Mouse (Mus musculus) layer of hippocampus, adult 9-10 months (tissue): ENCODE data around the gene Rnf207.

Experiments used
- DNase-seq: peaks from one replicate; pipeline ENCODE4 v3.0.0; 2022; ENCODE audit warnings: low spot score

The Rnf207 gene

DNA sequence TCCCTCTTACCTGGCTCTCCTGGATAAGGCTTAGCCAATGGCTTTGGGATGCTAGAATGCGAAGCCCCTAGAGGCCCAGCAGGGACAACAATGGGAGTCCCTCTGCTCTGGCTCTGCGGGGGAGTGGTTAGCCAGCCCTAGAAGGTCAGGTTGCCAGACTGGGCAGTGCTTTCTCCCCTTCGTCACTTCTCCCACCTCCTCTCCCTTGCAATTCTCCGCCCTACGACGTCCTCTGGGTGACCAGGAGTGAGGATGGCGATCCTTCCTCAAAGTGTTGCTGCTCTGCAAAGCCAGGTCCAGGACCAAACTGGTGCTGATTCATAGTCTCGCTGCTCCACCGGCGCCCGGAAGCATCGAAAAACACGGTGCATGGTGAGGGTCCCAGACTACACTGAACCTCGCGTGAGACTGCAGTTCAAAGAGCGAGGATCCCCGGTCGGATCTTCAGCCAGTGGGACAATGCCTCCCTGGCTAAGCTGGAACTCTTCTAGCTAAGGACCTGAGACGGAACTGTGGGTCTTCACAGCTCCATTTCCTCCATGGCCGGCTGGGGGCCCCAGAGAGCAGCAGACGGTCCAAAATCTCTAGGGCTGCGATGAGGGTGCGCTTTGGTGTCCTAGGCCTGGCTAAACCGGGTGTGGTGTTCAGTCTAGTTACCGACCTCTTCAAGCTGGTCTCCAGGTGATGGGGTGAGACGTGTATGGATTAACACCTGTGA is at the start of gene Rnf207:
TSS of gene Rnf207 (minus strand) at position 477 of the 718 bp plus-strand sequence.
- no peak for DNase-seq

DNA sequence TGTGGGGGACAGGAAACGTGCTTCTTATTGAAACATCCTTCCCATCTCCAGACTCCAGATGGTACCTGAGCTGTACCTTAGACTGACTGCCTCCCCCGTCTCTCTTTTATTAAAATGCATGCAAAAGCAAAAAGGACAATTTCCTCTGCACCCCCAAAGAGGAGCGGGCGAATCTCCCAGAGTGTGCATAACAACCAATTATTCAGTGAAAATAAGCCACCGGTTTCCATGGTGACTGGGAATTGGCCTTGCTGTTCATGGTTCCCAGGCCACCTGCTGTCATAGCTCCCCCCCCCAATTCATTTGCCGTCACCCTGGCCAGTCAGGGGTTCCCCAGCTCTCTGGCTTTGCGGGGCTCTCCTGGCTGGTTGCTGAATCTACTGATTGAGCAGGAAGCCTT is 46.4 kb upstream of the Rnf207 start:
- DNase-seq: no peak

DNA sequence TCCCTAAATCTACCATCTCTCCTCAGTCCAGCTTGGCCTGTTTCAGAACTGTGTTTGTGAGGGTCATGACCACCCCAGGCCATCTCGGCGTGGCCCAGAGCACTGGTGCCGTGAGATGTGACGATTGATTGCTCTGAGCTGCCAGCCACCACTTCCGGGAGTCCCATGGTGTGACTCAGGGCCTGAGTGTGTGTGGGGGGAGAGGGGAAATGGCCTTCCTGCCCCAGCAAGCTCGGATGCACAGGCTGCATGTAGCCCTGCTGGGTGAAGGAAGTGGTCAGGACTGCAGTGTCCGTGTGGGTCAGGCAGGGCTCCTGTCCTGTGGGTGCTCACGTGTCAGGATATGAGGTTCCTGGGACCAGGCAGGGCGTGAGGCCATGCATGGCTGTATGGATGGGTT is 43.4 kb upstream of the Rnf207 start:
- DNase-seq: no peak

DNA sequence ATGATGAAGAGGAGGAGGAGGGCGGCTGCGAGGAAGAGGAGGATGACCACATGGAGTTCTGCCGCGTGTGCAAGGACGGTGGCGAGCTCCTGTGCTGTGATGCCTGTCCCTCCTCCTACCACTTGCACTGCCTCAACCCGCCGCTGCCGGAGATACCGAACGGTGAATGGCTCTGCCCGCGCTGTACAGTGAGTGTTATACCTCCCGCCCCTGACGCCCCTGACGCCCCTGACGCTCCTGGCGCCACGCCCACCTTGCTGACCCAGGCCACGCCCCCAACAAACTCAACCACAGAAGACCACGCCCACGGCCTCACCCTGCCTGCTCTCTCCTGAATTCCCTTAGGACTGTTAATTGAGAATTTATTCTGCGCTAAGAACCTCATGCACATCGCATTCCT is 42.1 kb upstream of the Rnf207 start:
- no peak for DNase-seq

DNA sequence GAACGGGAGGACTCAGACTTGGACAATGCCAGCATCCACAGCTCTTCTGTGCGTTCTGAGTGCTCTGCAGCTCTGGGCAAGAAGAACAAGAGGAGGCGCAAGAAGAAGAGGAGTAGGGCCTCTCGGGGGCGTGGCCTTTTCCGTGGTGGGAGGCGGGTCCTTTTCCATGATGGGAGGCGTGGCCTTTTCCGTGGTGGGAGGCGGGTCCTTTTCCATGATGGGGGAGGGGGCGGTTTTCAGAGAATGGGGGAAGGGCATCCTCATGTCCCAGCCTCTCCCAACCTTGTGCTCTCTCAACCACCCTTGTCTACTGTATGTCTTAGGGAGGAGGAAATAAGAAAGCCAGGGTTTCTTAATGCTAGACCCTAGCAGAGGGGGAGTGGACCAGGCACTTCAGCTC is 40.9 kb upstream of the Rnf207 start:
- no peak for DNase-seq

DNA sequence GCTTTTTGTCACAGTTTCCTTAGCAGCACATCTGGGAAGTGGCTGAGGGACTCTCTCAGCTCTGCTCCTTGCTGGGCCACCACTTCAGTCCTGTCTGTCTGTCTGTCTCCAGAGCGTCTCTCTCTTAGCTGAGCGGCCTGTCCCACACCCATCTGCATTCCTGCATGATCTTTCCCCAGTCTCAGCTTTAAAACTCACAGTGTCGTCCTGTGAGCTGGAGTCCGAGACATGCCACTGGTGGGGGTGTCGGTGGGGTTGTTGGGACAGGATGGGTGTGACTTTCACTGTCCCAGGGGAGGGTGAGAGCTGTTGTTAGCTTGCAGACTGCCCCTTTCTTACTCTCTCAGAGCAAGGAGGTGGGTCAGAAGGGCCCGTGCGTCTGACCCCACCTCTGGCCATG is 36.9 kb upstream of the Rnf207 start:
- DNase-seq: no peak

DNA sequence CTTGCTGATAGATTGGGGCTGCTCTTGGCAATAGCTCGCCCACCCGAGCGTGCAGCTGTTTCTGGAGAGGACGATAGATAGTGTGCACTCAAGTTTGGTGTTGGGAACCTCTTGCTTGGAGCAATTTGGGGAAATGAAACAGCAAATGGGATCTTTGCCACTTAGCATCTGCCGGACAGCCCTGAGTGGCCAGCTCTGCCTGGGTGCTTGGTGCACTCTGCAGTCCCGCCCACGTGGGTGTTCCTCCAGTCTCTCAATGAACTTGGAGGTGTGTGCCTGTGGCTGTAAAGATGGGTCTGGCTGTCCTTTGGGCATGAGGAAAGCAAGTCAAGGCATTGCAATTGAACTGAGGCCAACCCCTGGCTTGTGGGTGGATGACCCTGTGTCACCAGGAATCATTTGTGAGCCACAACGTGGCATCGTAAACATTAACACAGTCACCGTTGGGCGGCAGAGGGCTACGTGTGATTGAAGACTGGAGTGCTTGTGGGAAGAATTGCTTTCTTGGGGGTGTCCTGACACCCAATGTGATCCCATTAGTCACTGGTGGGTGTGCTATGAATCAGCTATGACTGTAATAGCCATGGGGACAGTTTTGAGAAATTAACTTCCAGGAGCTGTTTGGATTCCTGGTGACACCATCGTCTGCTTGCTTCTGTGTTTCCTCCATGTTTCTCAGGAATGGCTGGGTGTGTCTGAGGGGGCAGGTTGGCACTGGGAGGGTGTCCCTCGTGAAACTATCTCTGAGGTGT is 35.3 kb upstream of the Rnf207 start:
- DNase-seq: no peak

DNA sequence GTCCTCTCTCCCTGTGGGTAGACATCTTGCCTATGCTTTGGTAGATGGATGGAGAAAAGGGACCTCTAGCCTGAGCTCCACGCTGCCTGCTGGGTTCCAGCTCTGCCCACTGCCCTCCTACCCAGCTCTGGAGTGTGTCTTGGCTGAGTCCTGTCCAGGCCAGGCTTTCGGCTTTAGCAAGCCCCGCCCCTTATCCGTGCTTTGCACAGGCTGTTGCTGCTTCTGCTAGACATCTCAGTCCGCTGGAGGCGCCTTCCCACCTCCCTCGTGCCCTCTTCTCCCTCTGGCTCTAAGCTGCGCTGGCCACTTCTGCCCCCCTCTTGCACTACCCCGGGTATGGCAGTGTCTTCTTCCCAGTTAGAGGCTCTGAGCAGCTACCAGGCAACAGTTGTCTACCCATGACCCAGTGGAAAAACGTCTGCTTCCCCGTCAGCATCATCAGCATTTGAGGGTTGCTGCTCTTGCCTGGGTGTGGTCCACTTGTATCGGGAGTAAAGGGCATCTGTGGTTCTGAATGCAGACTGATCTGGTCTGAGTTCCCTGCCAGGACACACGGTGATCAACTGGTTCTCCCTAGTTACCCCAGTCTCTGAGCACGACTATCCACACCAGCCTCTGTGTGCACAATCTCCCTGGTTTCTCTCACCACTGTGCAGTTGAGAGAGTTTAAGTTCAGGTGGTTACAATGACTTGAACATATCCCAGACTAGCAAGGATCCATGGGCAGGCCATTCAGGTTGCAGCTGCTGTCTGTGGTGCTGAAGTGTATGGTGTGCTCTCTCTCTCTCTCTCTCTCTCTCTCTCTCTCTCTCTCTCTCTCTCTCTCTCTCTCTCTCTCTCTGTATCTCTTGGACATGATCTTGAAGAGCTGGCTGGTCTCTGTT is 32.9 kb upstream of the Rnf207 start:
- DNase-seq: no peak

DNA sequence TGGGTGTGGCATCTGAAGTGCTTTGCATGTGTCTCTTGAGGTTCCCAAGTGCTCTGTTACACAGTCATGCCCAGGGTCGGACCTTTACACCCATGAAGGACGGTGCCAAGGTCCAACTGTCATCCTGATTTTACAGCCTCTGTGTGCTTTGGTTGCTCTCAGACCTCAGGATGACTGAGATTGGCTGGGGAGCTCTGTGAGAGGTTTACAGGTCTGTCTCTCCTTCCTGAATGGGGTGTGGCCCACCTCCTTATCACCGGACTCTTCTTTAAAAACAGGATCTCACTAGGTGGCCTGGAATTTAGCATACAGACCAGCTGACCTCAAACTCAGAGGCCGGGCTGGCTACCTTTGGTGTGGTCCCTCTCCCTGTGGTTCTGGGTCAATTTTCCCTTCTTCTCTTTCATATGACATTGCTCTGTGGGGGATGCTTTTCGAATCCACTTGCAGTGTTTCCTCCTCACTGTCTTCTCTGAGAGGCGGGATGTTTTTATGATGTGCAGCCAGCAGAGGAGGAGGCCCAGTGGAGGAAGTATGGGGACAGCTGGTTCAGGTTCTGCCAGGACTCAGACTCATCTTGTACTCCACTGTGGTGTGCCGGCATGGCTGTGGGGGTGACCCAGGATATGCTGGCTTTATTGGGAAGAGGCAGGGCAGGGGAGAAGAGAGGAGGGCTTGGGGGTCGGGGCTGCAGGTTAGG is 32.1 kb upstream of the Rnf207 start:
- DNase-seq: no peak

DNA sequence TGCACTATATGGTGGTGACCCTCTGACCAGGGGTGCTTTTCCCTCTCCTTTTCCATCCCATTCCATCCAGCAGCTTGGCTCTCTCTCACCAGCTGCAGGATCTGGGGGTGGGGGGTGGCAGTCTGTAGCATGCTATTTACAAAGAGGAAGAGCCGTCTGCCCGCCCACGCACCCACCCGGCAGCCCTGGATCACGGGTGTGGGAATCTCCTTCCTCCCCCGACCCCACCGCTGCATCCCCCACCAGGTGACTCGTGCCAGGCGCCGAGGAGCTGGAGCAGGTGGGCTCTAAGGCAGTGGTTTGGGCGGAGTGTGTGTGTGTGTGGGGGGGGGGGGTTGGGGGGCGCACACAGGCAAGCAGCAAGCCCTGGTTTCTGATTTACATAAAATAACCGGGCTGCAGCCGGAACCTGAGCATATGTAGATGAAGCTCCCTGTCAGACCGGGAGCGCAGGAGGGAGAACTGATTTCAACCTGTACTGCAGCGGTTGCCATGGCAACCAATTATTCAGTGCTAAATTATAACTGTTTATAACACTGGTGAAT is 31.1 kb upstream of the Rnf207 start:
- DNase-seq: no peak

DNA sequence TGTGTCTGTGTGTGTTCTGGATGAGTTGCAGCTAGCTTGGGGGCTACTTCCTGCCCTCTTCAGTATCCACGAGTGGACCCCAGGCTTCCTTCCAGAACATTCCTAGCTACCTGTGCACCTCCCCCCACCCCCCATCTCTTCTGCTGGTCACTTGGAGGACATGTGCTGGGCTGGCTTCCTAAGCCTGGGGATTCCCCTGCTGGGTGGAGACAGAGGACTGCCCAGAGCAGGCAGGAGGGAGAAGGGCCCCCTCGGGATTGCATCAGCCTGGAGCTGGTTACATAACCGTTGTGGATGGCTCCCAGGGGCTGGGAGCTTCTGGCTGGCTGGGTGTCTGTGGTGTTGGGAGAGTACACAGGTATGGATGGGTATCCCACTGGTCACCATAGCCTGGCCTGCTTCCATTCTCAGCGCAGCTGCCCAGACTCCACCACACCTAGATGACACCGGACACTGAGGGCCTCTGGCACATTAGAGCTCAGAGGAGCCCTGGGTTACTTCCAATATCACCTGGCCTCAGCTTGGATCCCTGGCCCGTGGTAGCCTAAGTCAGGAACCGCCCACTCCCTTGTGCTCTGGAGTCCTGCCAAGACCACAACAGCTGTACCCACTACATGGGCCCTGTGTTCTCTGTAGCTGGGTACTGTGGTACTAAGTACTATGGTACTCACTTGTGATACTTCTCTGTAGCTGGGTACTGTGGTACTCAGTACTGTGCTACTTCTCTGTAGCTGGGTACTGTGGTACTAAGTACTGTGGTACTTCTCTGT is 26.5 kb upstream of the Rnf207 start:
- DNase-seq: no peak

DNA sequence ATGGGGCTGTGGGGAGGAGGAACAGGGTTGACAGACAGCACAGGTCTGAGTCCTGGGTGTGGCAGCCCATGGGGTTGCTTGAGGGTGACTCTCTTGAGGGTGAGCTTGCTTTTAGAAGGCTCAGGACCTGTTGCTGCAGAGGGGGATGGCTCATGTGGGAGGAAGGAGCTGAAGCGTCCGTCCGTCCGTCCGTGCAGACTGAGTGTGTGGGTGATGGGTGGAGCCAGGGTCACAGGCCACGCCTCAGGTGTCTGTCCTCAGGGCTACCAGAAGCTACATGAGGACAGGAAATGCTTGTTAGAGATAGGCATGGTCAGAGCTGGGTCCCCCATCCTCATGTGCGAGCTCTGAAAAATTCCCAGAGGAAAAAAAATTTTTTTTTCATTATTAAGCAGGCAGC is 25.9 kb upstream of the Rnf207 start:
- no peak for DNase-seq

DNA sequence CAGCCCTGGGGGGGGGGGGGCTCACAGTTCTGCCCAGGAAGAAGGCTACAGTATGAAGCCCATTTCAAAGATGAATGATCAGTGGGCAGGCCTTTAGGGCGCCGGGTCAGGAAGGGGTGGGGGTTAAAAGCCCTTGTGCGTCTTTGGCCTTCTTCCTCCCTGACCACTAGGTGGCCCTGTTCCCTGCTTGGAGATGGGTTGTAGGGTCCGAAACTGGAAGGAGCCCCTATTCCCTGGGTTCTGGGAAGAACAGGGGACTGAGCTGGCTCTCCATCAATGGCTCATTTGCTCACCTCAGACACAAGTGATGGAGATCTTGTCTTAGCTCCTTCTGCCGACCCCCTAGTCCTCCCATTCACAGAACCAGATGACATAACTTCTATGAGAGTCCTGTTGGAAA is 24.5 kb upstream of the Rnf207 start:
- no peak for DNase-seq

DNA sequence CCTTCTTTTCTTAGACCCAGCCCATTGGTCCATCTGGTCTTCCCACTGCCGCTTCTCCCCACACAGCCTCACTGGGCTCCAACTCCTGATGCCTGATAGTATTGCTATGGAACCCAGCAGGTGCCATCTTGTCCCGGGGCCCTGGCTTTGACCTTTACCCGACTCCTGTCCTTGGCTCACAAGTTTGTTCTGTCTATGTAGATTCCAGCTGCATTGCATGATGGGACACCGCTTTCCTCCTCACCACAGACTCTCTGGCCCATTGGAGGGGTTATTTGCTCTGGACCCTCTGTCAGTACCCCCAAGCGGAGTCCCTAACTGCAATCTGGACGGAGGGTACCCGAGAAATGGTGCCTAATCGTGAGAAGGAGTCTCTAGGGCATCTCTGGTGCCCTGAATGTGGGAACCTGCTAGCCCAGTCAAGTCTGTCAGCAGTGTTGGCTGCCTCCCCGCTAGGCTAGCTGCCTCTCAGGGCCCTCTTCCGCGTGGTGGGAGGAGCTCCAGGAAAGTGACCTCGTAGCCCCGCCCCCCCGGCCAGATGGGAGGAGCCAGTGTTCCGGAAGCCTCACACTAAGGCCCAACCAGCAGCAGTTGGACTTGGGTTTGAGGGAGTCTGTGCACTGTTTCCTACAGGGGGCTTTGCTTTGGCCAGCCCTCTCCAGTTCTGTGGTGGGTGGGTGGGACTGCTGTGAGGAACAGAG is 21.9 kb upstream of the Rnf207 start:
- no peak for DNase-seq

DNA sequence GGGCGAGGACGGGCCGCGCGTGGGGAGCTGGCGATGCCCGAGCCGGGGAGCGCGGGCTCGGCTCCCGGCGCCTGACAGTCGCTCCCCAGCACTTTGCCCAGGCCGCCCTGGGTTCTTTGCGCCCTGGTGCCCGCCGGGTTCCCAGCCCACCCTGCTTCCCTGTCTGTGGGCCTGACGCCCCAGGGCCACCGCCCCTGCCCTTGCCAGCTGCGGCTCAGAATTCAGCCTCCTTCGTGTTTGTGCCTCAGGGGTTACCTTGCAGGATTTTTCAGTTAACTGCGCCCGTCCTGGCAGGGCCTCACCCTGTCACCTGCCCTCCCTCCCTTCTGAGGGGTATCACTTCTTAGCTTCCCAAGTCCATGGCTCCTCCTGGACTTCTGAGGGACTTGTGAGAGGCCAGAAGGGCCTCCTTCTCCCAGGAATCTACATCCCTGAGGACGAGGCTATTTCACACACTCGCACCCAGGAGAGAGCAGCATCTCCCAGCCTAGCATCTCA is 20.5 kb upstream of the Rnf207 start:
- DNase-seq: no peak

DNA sequence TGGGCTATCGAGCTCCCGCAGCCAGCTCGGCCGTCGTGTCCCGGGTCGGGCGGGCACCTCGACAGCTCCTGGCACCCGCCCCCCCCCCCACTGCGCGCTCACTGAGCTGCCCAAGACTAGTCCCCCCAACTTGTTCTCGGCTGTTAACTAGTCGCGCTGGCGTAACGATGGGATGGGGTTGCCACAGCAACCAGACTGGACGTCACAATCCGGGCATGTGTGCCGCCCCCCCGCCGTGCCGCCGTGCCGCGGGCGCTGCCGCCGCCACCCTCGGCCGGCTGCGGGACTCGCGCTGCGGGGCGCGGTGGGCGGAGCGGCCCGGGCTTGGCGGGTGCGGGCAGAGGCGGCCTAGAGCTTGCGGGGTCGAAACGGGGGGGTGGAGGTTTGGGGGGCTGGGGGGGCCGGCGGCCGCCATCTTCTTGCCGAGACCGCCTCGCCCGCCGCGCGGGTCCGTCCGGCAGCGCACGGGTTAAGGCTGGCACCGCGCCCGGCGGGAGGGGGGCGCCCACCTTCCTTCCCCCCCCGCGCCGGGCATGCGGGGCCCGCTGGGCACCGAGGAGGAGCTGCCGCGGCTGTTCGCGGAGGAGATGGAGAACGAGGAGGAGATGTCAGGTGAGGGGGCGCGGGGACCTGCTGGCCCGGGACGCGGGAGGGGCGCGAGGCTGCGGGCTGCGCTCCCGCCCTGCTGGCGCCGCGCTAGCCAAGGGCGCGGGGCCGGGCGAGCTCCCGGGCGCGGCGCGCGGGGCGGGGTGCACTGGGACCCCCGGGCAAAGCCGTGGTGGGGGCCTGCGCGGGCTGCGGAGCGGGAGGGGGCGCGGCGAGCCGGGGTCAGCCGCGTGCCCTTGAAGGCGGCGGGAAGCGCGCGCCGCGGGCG is 19.9 kb upstream of the Rnf207 start, which contains the start of gene Chd5:
TSS of gene Chd5 (plus strand) at position 233 of the 874 bp plus-strand sequence.
- no peak for DNase-seq

DNA sequence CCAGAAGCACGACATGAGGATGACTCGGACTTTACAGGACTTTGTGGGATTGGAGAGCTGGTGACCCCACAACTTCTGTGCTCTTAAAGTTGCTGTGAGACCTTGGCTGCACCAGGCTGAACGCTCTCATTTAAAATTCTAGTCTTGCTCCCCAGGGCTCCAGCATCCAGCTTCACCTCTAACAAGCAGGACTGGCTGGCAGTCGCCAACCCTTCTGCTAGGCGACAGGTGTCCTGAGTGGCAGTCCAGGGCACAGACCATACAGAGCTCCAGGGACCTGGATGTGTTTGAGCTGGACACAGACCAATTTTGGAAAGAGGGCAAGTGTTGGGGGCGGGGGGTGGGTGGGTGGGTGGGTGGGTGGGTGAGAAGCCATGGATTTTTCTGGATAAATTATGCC is 19.0 kb upstream of the Rnf207 start:
- no peak for DNase-seq

DNA sequence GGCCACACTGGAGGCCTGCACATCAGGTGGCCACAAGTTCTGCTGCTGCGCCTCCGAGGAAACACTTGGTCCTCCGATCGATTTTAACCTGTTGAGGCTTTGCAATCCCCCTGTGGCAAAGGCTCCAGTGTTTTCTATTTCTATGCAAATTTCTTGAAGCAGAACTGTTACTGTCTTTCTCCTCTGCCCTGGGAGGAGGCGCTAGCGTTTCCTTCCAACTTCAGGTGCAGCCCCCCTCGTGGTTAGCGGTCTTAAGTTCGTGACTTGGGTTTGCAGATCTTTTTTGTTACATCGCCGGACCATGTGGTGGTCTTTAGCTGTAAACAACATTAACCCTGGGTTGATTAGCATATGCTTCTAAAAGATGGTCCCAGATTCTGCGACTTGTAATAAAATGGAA is 14.8 kb upstream of the Rnf207 start:
- DNase-seq: no peak

DNA sequence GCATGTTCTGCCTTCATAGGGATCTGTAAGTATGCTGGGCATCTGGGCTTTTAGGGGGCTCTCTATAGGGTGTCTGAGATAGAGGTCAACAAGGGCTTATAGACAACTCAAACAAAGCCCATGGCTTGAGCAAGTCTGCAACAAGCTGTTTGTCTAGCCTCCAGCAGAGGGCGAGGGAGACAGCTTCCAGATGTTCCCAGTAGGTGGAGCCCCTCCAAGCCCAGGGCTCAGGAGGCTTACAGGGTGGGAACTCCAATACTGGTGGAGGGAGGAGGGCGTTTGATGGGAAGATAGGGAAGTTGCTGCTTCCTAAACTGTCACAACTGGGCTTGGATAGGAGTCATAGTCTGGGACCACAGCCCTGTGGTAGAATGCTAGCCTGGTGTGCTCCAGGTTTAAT is 14.2 kb upstream of the Rnf207 start:
- DNase-seq: no peak
